Mouse (Mus musculus) cortical plate, adult 2 months (tissue): ENCODE data around the gene Mrpl39.

Experiments
- CTCF ChIP-seq: fragments of 200-500 bp; IDR thresholded peaks from 2 replicates; pipeline ENCODE4 v1.5.1; 2011; ENCODE audit warnings: mild to moderate bottlenecking, control low read depth, low read length; ENCODE audit not compliant: insufficient read depth; ENCODE audit errors: extremely low read depth
- POLR2A ChIP-seq: fragments of 200-500 bp; IDR thresholded peaks from 2 replicates; pipeline ENCODE4 v1.6.1; 2011; ENCODE audit warnings: mild to moderate bottlenecking, low read length, control low read depth; ENCODE audit not compliant: insufficient read depth; ENCODE audit errors: extremely low read depth

DNA sequence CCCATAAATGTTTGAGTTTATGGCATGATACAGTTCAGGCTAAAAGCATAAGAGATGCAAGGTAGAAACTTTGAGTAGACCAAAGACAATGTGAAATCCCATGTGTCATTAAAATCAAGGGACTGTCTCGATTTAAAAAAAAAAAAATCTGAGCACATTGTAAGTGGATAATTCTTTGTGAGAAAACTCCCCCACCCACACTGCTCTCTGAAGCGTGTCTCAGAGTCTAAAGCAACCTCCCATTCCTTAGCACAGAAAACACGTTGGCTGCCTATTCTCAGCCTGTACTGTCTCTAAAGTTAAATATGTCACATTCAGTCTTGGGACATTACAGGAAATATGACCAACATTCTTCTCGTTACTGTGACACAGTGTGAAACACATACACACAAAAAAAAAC lies 53.6 kb downstream of the Mrpl39 start:
- no peak for TF ChIP-seq CTCF
- no peak for TF ChIP-seq POLR2A
